Mouse (Mus musculus): ENCODE measurements around the gene 4933406M09Rik. TPM values are rescaled to one million over a fixed set of nuclear protein-coding genes. Genes with fewer than 3 reads are reported as not detected.

The 4933406M09Rik gene
- total and polyA plus RNA-seq, 3 experiments = not detected

GRCm38 (mm10) chr1:134384581-134384980, 1.2 kb upstream of the 4933406M09Rik start:
- Histone ChIP-seq H3K4me3 (replicated peaks in 1 of 3; ENCODE audit: low read depth in 2 of 3, low read length in 2 of 3, poor library complexity in 1 of 3) (no peak overlapping the region), H3K4me1 (ENCODE audit: control insufficient read depth in 1 of 2, insufficient read depth in 2 of 2) (0 out of 4 replicates have a peak, but pooled peaks cover 0 to 2% of the 10 kb centered on the region in 2 experiments), H3K27me3 (replicated peaks) (peaks cover 48% of the 10 kb centered on the region), H3K27ac (ENCODE audit: insufficient read depth, low read depth) (no peak overlapping the region), H3K9me3 (replicated peaks; ENCODE audit: low read length) (peaks cover 7% of the 10 kb centered on the region), H3K79me2 (replicated peaks; ENCODE audit: control insufficient read depth, extremely low read depth, insufficient read depth, poor library complexity, severe bottlenecking) (no peaks in the 10 kb centered on the region), H3K4me2 (ENCODE audit: insufficient read depth, low read depth, poor library complexity, severe bottlenecking) (no peak overlapping the region), H3K9ac (ENCODE audit: insufficient read depth, low read depth) (no peak overlapping the region), H3K36me3 (replicated peaks in 1 of 2; ENCODE audit: control insufficient read depth in 1 of 2, insufficient read depth in 1 of 2, low read length in 1 of 2) (no peaks in the 10 kb centered on the region)
- in situ Hi-C loops (cut with MboI; ENCODE audit: low pct_ligation_motif_present, low pct_unique_long_range_greater_than_20kb, low sequenced_read_pairs) (no loop called here), dilution Hi-C loops (cut with MboI; ENCODE audit: extremely low pct_ligation_motif_present, extremely low pct_unique_long_range_greater_than_20kb, low sequenced_read_pairs) (no loop called here)
- DNase-seq (ENCODE audit: extremely low read depth) = no peak
- no peak for TF ChIP-seq USF2 (conservative IDR thresholded peaks at IDR 0.05; ENCODE audit: low read depth, low read length)
- TF ChIP-seq ELF1 (IDR thresholded peaks at IDR 0.05; ENCODE audit: low read depth, low read length) = no peak
- no peak for TF ChIP-seq SMC3 (IDR thresholded peaks at IDR 0.05; ENCODE audit: low read depth, low read length)
- no peak for TF ChIP-seq ETS1 (conservative IDR thresholded peaks at IDR 0.05; ENCODE audit: low read depth, low read length)
- no peak for TF ChIP-seq POLR2A (IDR thresholded peaks at IDR 0.05; ENCODE audit: low read depth, low read length)
- no peak for TF ChIP-seq ZC3H11A (IDR thresholded peaks at IDR 0.05; ENCODE audit: low read depth, low read length)
- no peak for TF ChIP-seq CHD2 (IDR thresholded peaks at IDR 0.05; ENCODE audit: low read length)
- TF ChIP-seq MXI1 (IDR thresholded peaks at IDR 0.05; ENCODE audit: low read depth, low read length) = no peak
- TF ChIP-seq TCF12 (IDR thresholded peaks at IDR 0.05; ENCODE audit: low read depth, low read length) = no peak

- Histone ChIP-seq H3K9ac (ENCODE audit: insufficient read depth, low read depth) (no peak overlapping the region), H3K4me2 (ENCODE audit: insufficient read depth, low read depth, poor library complexity, severe bottlenecking) (no peak overlapping the region), H3K79me2 (replicated peaks; ENCODE audit: control insufficient read depth, extremely low read depth, insufficient read depth, poor library complexity, severe bottlenecking) (no peaks in the 10 kb centered on the region), H3K4me3 (replicated peaks in 1 of 3; ENCODE audit: low read depth in 2 of 3, low read length in 2 of 3, poor library complexity in 1 of 3) (no peak overlapping the region), H3K27ac (ENCODE audit: insufficient read depth, low read depth) (no peak overlapping the region), H3K9me3 (replicated peaks; ENCODE audit: low read length) (peaks cover 7% of the 10 kb centered on the region), H3K27me3 (replicated peaks) (peaks cover 48% of the 10 kb centered on the region), H3K4me1 (ENCODE audit: control insufficient read depth in 1 of 2, insufficient read depth in 2 of 2) (0 out of 4 replicates have a peak, but pooled peaks cover 0 to 2% of the 10 kb centered on the region in 2 experiments), H3K36me3 (replicated peaks in 1 of 2; ENCODE audit: control insufficient read depth in 1 of 2, insufficient read depth in 1 of 2, low read length in 1 of 2) (no peaks in the 10 kb centered on the region)
- no peak for TF ChIP-seq JUND (conservative IDR thresholded peaks at IDR 0.05; ENCODE audit: low read depth, low read length)
- no peak for TF ChIP-seq ZC3H11A (IDR thresholded peaks at IDR 0.05; ENCODE audit: low read depth, low read length)
- TF ChIP-seq IRF4 (IDR thresholded peaks at IDR 0.05; ENCODE audit: low read depth, low read length) = no peak
- TF ChIP-seq KAT2A (IDR thresholded peaks at IDR 0.05; ENCODE audit: insufficient replicate concordance, low read length) = no peak
- TF ChIP-seq MAFK (IDR thresholded peaks at IDR 0.05; ENCODE audit: insufficient replicate concordance, low read length) = no peak
- no peak for TF ChIP-seq BHLHE40 (IDR thresholded peaks at IDR 0.05; ENCODE audit: low read depth, low read length)
- TF ChIP-seq PAX5 (IDR thresholded peaks at IDR 0.05; ENCODE audit: low read length) = no peak
- no peak for TF ChIP-seq GABPA (IDR thresholded peaks at IDR 0.05; ENCODE audit: insufficient replicate concordance, low read depth, low read length)
- no peak for TF ChIP-seq ZMIZ1 (IDR thresholded peaks at IDR 0.05; ENCODE audit: low read depth, low read length)
- in situ Hi-C loops (cut with MboI; ENCODE audit: low pct_ligation_motif_present, low pct_unique_long_range_greater_than_20kb, low sequenced_read_pairs) = no loop called here
- dilution Hi-C loops (cut with MboI; ENCODE audit: extremely low pct_ligation_motif_present, extremely low pct_unique_long_range_greater_than_20kb, low sequenced_read_pairs) = no loop called here
- DNase-seq (ENCODE audit: extremely low read depth) = no peak
Observed at GRCm38 (mm10) chr1:134385176-134385575, 564 bp upstream of the 4933406M09Rik start.
